Mouse (Mus musculus) skeletal muscle tissue, adult 2 months (tissue): ENCODE measurements around the gene Sdccag8.

Experiments used
- DNase-seq: peaks from one replicate; pipeline ENCODE4 v3.0.0-alpha.2; 2012; ENCODE audit warnings: low read depth, low spot score

The Sdccag8 gene

DNA sequence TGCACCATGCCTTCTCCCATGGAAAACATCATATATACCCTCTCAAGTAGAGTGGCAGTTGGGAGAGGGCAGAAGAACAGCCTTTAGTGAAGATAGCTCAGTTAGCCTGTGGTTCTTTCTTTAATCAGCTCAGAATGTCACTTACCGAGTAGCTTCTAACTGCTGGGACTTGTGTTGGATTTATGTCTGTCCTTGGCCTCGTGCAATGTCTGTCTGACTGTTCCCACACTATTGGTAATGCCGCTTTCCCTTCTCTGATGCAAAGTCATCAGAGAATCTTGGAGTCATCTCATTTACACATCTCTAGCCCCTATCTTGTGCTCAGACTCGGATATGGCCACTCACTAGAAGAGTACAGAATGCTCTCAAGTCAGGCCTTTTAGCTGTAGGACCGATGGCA lies 128.7 kb downstream of the Sdccag8 start:
- no peak for DNase-seq

DNA sequence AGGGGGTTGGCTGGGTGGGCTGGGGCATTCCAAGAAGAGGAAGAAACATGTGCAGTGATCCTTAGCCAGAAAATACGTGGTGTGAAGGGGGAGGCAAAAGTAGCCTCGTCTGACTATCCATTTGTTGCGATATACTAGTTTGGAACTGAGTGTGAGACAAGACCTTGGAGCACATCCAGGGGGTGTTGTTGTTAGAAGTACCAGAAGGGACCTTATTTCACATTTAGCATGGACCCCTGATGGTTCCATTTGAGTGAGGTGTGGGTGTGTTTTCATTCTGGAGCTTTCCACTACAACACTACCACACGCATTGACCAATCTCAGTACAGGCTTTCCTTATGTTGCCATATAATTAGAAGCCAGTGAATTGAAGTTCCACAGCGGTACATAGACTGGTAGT lies 129.5 kb downstream of the Sdccag8 start:
- no peak for DNase-seq

DNA sequence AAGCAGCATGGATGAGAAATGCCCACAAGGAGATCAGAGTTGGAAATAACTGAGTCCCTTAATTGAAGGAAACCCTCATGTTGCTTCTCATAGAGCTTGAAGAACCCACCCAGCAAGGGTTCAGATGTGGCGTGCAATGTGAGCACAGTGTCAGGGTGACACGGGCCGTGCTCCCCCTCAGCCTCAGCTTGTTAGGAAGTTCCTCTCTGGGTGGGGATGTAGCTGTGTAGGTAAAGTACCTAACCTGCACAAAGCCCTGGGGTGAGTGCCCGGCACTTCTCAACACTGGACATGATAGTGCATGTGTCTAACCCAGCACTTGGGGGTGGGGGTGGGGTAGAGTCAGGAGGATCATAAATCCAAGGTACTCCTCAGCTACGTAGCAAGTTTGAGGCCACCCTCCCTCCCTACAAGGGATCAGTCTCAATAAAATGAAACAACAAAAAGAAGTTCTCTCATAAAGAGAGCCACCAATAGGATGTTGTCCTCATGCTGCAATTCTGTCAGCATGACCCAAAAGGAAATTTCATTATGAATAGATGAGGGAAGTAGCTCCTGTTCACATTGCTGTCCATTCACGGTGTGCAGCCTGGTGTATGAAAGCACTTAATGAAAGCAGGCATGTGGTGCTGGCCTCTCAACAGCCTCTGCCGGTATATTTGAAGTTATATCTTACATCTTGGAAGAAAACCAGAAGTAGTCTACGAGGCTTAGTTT lies 130.2 kb downstream of the Sdccag8 start:
- DNase-seq: no peak

DNA sequence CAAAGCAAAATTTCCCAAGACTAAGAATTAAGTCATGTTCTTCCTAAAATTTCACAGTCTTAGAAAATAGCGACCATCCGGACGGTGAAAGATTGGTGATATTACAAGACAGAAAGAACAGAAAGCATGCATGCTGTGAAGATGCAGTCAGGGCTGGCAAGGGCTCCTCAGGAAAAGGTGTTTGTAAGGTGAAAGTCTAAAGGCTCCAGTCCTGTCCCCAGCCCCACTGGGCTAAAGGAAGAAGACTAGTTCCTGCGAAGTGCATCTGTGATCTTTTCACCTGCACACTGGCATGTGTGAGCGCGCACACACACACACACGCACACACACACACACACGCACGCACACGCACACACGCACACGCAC lies 130.7 kb downstream of the Sdccag8 start:
- DNase-seq: no peak

DNA sequence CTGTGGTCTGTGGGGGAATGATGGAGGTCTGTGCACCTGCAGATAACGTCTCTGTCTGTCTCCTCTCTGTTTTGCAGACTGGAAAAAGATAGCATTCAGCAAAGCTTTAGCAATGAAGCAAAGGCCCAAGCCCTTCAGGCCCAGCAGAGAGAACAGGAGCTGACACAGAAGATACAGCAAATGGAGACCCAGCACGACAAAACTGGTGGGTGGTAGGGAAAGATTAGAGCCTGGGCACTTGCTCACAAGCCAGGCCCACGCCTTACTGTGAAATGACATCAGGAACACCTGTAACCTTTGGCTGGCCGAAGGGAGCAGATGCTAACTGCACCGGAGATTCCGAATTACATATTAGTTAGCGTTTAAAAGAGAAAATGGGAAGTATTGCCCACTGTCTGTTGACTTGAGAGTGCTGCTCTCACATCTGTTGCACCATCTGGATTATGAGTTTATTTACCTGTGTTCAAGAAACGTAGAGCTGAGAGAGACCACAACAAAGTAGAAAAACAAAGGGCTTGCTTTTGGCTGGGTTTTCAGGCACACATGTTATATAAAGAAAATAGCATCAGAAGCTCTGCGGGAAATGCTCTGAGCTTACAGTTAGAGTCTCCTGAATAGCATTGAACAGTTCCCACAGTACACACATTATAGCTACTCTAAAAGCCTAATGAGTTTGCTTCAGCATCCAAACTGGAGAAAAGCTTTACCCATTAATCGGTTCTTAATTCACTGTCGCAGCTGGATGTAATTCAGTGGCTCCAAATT lies 131.8 kb downstream of the Sdccag8 start:
- no peak for DNase-seq

DNA sequence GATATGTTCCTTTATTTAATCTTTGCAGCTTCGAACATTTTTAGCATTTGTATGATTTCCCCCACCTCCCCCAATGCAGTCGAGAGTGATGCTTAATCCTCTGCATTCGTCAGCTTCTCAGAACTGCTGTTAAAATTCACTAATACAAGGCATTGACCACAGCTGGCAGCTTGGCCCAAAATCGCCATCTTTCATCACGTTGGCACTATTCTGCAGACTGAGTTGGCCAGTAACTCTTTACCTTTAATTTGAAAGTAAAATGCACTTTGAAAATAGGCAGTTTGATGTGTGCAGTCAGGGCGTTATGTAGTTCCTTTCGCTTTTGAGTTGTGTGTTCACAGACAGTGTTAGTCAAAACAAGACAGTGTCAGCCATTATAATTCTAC lies 132.3 kb downstream of the Sdccag8 start:
- DNase-seq: no peak

DNA sequence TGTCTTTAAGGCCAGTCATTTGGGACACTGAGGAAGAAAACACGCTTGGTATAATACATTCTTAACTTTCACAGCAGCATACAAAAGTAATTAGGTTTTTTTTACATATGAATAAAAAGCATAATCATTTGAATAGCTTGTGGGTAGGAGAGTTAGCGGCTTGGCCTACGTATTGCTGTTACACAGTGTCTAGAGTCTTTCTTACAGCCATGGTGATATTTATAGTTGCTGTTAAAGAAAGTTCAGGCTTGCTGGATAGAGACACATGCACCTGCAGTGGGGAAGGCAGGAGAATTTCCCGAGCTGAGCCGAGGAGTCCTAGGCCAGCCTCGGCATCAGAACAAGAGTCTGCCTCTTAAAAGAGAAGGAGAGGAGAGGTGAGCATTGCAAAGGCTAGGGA lies 134.4 kb downstream of the Sdccag8 start:
- no peak for DNase-seq

DNA sequence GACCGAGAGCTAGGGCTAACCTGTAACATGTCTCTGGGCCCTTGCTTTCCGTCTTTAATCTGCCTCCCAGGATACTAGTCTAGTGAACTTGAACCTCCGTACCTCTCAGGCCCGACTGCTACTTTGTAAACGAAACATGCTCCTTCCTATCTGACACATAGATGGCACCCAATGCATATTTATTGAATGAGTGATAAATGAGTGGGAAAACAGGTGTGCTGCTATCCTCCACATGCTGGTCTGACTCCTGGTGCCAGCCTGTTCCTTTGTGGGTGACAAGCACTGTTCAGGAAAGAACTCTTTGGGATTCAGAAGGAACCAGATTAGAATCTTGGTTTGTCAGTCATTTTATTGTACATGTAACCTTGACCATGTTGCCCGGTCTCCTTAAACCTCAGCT lies 134.9 kb downstream of the Sdccag8 start:
- DNase-seq: no peak

DNA sequence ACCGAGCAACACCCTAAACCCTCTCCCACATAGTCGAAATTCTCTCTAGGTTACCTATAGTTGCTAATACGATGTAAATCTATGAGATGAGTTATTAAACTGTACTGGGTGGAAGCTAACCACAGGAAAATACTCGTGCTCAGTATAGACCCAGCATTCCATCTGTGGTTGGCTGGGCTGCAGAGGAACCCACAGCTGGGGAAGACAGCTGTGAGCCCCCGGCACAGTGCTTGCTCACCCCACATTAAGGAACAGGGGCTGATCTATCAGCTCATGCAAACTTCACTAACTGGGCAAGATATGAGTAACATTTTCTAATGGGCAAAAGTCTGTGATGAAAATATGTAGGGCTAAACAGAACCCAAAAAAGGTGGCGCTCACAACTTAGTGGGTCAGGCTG lies 135.6 kb downstream of the Sdccag8 start:
- DNase-seq: no peak

DNA sequence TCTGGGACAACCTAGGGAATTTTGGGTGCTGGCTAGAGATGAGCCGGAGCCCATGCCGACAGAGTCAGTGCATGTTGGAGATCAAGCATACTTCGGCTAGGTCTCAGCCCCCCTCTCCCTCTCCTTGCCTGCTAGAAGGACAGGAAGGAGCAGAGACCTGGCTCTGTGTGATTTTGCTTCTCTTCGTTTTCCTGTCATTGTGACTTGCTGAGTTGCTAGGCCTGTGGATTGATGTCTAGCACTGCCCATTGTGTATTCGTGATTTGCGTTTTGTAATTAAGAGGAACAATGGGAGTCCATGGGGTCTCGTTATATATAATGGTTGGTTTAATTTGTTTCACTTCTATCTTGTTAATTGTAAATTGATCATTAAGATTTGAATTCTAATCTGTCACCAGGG lies 137.4 kb downstream of the Sdccag8 start:
- DNase-seq: no peak

DNA sequence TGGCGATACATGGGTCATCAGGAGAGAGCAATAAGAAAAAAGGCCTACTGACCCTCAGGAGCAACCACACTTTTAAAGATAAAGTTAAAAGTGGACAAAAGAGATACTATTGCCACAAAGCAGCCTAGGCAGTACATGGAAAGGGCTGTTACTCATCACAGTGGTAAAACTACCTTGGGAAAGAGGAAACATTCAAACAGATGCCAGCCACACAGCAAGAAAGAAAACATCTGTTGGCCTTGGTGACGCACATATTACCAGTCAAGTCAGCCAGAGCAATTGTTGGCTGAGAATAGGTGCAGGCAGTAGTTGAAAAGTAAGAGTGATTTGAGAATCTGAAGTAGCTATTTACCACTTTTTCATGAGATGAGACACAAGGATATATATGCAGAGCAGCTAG lies 143.9 kb downstream of the Sdccag8 start:
- DNase-seq: no peak

DNA sequence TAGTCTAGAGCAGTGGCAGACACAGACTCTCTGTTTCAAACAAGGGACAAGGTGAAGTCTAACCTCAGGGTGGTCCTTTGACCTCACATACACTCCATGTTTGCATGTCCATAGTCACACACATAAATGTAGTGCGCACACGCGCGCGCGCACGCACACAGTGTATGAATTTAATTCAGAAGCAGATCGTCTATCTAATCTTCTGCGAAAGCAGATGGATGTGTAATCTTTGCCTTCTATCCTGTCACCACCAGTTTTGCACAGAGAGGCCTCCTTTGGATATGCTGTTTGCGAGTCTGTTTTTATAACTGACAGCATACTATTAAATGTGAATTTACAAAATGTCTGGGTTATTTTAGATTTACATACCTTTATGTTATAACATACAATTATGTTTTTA lies 147.3 kb downstream of the Sdccag8 start:
- DNase-seq: no peak

DNA sequence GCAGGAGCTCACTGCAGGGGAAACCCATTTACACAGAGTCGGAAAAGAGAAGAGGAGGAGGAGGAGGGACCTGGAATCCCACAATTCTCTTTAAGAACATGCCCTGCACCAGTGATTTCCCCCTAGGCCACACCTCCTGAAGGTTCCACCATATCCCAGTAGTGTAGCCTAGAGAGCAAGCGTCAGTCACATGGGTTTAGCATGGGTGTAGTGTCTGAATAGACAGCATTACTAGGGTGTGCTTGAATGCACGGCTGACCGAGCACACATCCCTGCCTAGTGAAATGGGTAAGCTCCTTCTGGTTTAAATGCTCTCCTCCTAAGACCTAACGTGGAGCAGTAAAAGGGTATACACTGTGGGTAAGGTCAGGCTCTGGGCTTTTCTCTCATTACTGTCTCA lies 148.4 kb downstream of the Sdccag8 start:
- DNase-seq: no peak

DNA sequence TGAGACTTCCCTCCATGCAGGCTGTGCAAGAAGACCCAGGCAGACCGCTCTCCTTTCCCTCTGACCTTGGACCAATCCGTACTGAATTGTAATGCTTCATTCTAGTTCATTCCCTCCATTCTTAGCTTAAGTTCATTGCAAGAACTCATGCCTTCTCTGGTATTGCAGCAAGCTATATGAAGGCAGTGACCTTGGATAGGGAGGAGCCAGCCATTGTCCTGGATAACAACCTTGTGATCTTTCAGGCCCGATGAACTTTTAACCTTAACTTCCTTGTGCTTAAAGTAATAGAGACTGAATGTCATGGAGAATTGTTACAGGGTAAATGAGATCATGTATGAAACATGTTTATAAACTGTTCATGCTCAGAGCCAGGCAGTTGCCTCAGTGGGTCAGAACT lies 152.8 kb downstream of the Sdccag8 start:
- DNase-seq: no peak

DNA sequence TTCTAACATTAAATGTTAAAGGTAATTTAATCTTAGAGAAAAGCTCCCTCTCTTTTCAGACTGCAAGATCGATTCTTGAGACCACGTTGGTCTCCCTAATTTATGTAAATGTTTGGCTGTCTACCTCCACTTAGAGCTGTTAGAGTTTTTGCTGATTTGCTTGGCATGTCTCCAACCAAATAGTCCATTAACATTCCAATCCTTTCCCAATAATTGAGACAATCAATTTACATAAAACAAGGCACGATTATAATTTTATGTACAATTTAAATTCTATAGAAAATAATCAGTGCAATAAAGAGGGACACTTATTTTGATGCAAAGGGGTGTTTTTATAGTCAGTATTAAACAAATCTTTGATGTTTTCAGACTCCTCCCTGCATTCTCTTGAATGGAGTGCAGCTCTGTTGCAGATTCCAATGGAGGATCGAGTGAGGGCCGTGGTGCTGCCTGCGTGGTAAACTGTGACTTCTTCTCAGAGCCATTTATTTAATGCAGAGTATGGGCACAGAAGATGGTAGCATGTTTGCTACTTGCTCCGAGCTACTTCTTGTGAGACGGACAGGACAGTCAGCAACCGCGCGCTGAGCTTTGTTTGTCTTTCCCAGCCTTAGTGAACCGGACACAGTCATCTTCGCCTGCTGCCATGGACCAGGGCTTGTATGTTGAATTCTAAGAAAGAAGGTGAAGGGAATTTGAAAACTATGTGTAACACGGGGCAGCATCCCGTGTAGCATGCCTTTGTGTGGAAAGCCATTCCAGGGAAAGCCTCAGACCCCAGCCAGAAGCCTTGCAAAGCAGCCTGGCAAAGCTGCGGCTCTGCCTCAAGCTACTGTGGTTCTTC lies 156.4 kb downstream of the Sdccag8 start:
- no peak for DNase-seq

DNA sequence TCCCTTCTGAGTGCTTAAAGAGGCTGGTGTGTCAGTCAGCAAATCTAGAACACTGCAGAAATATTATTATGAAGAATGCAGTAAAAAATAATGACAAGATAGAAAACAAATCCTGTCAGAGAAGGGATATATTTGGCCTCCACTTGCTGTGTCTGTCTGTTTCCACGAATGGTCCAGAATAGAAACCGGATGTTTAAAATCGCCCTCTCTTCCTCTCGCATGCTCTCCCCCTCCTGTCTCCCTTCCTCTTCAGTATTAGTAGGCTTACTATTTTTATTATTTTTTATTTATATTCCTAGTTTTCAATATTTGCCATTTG lies 157.0 kb downstream of the Sdccag8 start:
- DNase-seq: no peak

DNA sequence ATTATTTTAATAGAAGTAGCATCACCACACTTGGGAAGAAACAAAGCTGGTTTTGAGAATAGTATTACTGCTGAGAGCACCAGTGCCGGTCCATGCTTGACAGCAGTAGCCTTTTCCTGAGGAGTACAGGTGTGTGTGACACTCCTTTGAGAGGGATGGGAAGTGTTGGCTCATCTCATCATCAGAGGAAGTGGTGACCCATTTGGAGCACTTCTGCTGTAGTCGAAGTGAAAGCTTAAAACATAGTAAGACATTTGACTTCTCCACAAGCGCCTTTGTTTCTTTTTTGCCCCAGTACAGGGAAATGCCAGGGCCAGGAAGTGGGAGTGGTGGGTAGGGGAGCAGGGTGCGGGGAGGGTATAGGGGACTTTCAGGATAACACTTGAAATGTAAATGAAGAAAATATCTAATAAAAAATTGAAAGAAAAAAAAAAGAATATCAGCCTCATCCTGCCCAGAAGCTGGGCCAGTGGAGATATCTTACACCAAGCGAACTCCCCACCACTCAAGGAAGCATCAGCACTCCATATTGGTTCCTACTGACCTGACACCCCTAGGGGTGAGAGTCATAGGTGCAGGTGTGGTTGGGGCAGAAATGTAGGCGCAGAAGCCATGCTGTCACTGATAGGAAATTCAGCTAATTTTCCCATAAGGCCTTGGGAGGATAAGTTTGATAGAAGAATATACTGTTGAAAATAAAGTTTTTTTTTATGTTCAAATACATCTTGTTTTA lies 159.1 kb downstream of the Sdccag8 start:
- no peak for DNase-seq

DNA sequence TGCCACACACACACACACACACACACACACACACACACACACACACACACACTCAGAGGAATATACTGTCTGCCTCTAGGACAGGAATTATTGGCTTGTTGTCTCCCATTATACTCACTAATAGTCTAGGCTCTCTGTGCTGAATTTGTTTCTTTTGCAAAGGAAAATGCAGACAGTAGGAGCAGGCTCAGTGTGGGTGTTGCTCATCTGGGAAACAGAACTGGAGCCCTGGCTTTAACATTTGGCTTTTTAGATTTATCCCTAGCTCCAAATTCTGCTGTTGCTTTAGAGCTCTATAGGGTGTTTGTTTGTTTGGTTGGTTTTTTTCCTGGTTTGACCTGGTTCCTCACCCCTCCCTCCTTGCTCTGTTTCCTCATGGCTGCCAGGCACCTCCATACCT lies 164.8 kb downstream of the Sdccag8 start:
- no peak for DNase-seq

DNA sequence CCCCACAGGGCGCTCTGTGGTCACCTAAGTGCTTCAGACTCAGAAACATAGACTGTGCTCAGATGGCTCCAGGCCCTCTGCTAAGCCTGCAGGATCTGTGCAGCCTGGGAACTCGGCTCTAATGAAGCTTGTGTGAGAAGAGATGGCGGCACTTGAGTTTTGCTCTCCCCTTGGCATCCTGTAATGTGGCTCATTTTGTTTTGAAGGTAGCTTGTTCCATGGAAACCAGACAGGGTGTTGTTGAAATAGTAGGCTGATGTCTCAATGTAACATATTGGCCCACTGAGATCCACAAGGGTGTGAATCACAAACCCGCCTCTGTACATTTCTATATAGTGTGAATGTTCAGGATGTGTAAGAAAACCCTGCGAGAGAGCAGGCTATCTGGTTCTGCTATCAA lies 165.7 kb downstream of the Sdccag8 start:
- no peak for DNase-seq

DNA sequence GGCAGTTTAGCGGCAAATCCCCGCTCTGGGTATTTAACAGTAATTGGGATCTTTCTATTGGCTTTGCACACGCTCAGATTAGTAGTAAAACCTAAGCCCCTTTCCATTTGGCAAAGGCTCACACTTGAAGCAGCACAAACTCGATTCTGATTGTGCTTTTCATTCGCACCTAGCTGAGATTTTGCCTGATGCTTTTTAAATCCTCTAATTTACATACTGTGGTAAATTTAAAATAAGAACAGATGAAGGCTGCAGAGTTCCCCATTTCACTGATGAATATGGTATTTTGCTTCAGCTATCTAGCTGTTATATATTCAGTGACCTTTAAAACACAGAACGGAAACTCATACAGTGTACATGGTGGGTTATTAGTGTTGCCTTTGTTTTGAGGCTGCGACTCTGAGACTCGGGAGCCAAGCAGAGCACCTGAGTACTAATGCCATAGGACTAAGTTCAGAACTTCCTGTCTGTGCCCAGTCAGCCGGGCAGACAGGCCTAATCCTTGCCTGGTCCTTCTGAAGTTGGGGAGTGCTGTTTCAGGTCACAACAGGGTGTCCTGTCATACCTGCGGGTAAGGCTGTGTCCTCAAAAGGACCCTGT lies 166.4 kb downstream of the Sdccag8 start:
- DNase-seq: no peak

DNA sequence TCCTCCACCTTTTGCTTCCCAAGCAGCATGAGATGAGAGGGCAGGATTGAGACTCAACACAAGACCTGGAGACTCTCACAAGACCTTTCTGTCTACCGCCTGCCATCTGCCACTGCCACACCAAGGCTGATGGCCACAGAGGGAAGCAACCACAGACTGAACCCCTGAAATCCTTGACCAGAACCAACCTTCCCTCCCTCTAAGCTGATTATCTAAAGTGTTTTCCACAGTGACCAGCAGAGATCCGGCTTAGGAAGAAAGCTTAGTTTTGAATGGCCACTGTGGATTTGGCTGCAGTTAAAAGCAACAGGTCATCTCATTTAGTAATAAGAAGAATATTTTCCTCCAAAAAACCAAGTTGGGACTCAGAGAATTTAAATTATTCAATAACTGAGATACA lies 167.1 kb downstream of the Sdccag8 start:
- DNase-seq: no peak

DNA sequence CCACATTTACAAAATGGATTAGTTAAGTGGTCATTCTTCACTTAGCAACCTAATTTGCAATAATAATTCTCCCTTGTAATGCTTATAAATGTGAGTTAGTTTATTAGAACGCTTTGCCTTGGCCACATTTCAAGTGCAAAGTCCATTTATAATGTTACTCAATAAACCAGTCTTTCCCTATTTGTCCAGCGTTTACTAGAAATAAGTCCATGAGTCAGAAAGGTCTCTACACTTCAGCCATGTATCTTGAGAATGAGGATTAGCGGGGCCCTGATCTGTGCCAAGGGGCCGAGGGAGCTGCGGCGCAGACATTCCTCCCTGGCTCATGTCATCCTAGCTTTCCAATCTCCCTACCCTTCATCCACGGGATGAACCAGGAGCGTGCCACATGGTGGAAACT lies 168.2 kb downstream of the Sdccag8 start:
- DNase-seq: no peak
